Mouse (Mus musculus): ENCODE results near the gene Ublcp1.

Gene Ublcp1

DNA sequence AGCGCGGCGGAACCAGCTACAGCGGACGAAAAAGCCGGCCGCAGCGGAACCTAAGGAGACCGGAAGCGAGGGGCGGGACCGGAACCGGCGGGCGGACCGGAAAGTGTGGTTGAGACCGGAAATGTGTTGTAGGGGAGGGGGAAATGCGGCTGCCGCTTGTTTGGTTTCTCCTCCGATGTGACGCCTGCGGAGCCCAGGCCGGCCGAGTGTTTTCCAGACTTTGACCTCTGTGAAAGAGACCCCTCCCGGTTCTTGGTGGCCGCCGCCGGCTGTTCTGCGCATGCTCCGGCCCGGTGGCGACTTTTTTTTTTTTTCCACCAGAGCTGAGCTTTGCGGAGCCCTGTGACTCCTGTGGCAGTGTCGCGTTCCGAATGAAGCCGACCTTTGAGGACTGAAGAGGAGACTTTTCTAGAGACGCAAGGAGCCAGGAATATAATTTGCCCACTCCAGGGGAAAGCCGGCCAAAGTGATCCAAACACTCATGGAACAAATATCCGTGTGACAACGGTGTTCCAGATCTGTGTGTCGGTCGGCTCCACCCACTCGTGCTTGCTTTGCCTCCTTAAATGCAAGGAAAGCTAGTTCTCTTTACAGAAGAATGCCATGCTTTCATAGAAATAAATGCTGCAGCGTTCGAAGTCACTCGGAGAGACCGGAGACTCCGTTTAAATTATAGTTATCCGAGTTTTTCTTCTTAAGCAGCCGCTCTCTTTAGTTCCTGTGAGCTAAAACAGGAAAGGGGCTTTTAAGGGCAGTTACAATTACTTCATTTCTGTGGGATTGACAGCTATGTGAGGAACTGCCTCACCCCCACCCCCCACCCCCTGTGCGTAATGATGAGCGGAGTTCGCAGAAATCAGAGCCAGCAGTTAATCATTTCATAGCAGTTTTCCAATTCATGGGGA lies at the start of gene Ublcp1:
Ublcp1 (minus strand) TSS at position 67 of the 905 bp plus-strand sequence.
- DNase-seq (ENCODE audit: low spot score) = peak; percentile 85

DNA sequence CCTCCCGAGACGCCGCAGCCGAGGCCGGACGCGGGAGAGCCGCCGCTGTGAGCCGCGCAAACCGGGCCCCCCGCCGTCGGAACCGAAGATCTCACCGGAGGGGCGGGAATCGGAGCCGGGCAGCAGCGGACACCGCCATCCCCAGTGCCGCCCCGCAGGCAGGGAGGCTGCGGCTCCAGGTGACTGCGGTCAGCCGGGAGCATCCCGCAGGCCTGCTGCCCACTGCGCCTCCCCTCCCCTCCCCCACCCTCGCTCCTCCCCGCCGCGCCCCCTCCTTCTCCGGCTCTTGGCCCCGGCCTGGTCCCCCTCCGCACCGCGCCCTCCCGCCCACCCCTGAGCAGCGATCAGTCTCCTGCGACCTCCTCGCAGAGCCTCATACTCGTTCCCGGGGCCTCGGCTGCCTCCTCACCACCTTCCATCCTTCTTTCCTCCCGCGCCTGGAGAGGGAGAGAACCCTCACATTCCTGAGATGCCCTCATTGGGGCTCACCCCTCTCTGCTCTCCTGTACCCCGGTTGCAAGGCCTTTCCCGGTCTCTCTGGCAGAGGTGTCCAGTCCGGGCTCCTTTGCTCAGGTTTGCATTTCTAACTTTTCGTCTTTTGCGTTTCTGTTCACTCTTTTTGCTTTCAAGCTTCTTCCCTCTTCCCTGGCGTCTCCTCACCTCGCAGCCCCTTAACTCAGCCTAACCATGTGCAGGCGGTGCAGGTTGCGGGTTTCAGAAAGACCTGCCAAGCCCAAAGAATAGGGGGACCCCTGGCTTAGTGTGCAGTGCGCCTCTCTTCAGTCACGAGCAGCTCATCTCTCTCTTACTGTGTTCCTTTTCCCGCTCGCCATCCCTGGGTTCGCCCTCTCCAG lies 49.0 kb upstream of the Ublcp1 start:
- DNase-seq (ENCODE audit: low spot score) = no peak

DNA sequence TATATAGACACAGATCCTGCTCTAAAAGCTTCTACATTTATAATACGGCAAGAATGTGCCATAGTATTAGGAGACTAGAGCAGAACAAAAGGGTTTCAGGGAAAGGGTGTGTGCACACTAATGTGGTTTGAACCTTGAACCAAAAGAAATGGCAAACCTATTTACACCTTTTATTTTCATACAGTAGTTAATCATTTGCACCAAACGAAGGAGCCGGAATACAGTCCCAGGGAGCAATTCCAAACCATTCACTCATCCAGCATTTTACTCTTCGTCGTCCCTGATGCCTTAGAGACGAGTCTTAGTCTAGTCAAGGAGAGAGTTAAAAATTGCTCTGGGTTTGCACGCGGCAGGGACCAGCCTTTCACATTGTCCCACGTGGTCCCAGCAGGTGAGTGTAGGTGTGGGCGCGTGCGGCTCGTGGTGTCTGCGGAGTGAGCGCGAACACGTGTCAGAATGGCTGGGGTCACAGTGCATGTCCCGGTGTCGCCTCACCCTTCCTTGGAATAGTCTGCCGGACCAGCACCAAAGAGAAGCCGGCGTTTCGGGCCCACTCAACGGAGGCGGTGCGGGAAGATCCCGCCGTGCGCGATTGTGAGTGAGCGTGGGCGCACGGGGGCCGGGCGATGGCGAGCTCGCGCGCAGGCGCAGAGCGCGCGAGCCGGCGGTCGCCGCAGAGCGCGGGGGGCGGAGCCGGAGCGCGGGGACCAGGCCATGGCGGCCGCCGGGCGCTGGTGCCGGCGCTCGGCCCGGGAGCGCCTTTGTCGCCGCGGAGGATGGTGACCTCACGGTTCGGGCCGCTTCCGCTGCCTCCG lies 48.2 kb upstream of the Ublcp1 start, which contains the start of gene Rnf145:
Rnf145 (plus strand) TSS at position 684 of the 815 bp plus-strand sequence.
- peak; percentile 81 for DNase-seq (ENCODE audit: low spot score)

DNA sequence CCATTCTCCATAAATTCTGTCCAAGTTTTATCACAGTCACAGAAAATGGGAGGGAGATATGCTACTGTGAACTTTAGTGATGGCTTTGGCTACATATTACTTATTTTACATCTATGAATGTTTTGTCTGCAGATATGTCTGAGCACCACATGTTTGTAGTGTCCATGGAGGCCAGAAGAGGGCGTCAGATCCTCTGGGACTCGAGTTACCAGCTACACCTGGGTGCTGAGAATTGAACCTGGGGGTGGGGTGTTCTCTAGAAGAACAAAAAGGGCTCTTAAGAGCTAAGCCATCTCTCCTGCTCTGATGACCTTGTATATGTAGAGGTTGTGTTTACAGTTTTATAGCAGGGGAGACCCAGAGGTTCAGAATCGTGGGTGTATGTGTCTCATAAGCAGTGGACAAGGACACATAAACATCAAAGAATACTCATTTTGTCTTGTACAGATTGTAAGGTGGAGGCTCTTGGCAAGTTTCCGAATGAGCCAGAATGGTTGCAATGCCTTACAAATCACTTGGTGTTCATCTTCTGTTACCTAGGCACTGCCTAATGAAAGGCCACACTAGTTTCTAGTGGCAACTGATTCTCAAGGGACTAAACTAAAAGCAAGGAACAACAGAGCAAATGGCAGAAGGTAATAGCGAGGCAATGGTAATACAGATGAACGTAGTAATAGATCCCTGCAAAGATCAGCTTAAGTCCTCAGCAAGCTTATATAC lies 47.4 kb upstream of the Ublcp1 start:
- no peak for DNase-seq (ENCODE audit: low spot score)

DNA sequence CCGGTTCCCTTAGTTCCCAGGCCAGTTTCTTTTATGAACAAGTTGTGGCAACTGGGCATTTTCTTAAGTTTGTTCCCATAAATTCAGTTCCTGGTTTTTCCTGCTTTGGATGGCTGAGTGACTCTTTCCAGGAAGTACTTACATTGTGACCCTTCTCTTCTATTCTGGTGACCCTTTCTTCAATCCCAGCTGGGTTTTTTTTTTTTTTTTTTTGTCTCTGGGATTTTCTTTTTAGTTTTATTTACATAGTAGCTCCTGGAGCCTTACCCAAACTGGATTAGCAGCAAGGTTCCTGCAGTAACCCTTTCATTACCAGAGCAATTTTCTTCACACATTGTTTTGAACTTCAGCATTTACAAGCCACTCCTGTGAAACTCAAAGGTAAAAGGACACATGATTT lies 46.1 kb upstream of the Ublcp1 start:
- no peak for DNase-seq (ENCODE audit: low spot score)

DNA sequence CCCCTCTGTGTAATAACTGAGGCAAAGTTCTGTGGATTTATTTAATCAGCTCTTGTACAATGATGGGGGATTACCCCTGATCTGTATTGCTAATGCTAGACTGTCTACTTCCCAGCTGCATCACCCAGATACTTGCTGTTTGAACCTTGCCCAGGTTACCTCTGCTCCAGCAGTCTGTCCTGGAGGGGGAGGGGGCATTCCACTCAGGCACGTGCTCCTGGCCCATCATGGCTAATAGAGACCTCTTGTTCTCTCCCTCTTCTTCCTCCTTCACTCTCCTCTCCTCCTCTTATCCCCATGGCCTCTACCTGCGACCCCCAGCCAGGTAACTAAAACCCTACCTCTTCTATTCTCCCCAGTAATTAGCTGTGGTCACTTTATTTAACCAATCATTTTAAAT lies 44.4 kb upstream of the Ublcp1 start:
- DNase-seq (ENCODE audit: low spot score) = no peak

DNA sequence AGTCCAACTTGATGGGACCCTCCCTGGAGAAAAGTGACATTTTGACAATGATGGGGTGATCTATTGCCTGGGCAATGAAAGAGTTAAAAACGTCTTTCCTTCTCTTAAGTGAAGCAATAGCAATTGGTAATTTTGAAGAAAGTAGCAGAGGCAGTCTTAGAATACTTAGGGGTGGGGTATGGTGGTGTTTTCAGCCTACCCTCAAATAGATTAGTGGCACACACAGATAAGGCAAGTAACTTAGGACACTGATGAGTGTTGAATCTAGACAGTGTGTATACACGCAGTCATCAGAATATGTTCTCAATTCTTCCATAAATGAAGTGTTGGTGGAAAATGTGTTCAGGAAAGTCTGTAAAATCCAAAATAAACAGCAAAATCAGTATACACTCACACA lies 42.7 kb upstream of the Ublcp1 start:
- DNase-seq (ENCODE audit: low spot score) = no peak

DNA sequence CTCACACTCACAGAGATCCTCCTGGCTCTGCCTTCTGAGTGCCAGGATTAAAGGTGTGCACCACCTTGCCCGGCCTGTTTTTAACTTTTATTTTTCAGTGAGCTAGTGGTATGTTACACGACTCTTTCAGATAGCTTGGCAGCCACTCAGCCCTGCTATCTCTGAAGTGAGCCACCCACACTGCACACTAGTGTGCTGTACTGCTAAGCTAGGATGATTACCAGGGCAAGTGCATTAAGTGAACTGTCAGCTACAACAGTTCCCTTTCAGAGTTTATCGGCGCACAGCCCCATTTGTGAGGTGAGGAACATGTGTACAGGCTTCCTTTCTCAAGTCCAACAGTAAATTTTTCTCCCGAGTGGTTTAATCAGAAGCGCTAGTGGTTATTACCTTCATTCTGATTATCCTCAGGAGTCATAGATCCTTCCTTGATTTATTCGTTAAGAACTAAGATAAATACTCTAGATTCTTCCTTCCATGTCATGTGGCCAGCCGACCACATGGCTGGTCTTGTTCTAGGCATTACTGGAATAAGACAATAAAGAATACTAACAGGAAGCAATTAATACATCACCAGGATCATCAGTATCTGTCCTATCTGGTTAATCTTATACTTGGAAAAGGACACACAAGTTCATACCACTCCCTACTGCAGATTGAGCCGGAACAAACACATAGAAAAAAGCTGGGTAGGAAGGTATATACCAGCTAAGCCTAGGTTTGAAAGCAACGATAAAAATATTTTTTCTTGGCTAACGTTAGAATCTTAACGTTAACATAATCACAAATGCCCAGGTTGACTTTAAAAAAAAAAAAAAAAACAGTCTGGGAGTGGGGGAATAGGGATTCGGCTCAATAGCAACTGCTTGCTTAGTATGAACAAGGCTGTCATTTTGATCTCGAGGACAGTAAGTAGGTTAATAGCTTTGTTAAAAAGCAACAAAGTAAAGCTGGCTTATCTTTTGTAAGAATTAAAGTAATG lies 42.0 kb upstream of the Ublcp1 start:
- no peak for DNase-seq (ENCODE audit: low spot score)

DNA sequence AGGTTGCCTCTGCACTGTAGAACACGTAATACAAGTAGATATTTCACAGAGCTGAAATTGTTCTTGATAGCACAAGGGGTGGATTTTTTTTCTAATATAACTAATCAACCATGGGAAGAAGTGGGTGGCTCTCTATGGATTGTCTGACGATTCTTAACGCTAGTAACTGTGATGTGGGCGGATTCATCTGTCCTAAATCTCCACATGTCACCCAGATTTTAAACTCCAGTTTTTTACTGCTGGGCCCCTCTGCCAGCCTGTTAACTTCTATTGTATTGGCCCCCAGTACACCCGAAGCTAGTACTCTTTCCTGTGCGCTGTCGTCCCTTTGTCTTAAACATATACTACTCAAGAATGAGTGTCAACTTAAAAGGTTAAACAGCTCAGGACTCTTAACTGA lies 40.1 kb upstream of the Ublcp1 start:
- DNase-seq (ENCODE audit: low spot score) = no peak

DNA sequence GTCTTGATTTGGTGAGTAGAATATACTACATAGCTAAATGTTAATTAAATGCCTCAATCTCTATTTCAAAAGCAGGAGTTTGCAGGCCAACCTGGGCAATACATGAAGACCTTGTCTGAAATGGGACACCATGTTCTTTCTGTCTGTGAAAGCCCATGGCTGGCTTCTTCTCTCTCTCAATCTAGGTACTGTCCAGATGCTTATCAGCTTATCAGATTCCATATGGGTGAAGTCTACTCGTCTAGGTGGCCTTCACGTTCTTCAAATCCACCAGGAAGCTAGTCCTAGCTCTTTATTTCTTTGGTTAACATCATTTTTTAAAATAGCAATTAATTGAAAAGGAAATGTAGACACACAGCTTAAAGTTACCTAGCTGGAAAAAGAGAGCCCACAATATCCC lies 39.6 kb upstream of the Ublcp1 start:
- no peak for DNase-seq (ENCODE audit: low spot score)

DNA sequence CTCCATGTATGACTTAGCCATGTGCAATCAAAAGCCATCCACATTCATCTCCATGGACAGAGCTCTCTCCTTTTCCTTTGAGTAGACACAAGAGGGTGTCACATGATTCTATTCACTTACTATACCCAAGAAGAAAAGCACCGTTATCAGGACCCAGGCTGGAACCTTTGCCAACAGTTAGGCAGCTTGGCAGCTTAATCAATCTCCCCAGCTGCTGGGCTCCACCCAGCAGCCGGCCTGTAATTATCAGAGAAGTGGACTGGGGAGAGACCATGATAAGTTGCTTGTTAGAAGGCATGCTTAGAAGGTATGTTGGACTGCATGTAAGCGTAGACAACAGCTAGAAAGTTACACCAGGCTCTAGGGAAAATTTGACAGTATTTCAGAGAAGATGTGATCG lies 38.6 kb upstream of the Ublcp1 start:
- no peak for DNase-seq (ENCODE audit: low spot score)

DNA sequence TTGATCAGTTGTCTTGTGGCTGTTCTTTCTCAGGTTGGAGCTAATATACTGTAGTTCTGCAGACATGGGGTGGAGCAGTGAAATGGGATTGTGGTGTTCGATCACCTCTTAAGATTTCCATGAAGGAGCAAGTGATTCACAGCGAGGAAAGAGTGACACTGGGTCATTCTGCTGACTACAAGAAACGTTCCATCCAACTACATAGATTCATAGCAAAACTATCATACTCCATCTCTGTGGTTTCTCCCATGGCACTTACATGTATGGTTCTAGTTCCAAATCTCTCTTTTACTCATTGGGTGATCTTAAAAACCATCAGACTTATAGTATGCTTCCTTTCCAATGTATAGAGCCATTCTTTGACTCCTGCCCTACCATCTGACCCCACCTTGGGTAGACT lies 34.5 kb upstream of the Ublcp1 start:
- DNase-seq (ENCODE audit: low spot score) = no peak

DNA sequence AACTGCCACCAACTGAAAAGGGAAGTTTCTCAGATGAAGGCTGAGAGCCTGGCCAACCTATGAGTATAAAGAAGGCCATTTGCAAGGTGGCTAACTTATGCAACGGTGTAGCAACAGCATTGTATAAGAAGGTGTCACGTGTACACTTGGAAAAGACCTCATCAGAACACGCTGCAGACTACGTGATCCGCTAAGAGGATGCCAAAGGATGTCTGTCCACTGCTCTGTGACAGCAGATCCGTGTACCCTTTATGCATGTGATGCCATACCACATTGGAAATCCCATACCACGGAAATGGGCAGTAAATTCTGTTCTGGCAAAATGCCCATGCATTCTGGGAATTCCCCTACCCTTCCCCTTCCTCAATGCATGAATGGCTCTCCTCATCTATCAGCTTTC lies 33.8 kb upstream of the Ublcp1 start:
- no peak for DNase-seq (ENCODE audit: low spot score)

DNA sequence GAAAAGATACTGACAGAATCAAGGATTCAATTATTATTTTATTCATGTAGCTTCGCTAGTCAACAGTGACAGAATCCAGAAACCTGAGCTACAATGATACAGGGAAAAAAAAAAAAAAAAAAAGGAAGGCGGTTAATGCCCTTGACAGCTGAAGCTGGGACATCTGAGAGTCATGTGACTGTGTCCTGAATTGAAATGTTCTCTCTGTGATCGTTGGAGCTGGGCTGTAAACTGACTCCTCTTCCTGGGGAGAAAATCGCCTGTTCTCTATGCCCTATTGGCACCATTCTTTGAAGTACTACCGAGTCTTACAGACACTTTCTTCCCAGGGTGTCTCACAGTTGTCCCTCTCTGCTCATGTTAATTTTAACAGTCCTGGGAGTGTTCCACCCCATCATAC lies 32.6 kb upstream of the Ublcp1 start:
- no peak for DNase-seq (ENCODE audit: low spot score)

DNA sequence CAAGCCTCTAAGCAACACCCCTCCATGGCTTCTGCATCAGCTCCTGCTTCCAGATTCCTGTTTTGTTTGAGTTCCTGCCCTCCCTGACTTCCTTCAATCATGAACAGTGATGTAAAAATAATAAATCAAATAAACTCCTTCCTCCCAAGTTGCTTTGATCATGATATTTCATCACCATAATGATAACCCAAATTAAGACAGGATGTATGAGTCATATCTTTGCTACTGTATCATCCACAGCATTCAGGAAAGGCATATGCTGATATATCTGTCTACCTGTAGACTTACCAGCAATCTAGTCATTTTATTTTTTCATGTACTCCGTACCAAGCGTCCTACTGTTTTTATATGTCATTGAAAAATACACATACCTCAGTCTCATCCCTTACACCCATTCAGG lies 31.2 kb upstream of the Ublcp1 start:
- no peak for DNase-seq (ENCODE audit: low spot score)

DNA sequence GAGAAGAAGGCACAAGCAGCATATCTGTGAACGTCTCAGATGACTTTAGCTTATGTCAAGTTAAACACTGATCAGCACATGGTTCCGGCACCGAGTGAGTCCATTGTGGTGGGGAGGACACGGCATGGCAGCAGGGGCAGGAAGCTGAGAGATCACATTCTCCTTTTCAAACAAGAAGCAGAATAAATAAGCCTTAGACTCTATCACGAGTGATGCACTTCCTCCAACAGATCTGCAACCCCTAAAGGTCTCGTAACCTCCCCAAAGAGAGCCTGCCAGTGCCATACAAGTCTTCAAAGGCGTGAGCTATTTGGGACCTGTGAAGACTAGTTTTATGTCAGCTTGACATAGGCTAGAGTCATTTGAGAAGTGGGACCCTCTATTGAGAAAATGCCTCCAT lies 30.7 kb upstream of the Ublcp1 start:
- no peak for DNase-seq (ENCODE audit: low spot score)

DNA sequence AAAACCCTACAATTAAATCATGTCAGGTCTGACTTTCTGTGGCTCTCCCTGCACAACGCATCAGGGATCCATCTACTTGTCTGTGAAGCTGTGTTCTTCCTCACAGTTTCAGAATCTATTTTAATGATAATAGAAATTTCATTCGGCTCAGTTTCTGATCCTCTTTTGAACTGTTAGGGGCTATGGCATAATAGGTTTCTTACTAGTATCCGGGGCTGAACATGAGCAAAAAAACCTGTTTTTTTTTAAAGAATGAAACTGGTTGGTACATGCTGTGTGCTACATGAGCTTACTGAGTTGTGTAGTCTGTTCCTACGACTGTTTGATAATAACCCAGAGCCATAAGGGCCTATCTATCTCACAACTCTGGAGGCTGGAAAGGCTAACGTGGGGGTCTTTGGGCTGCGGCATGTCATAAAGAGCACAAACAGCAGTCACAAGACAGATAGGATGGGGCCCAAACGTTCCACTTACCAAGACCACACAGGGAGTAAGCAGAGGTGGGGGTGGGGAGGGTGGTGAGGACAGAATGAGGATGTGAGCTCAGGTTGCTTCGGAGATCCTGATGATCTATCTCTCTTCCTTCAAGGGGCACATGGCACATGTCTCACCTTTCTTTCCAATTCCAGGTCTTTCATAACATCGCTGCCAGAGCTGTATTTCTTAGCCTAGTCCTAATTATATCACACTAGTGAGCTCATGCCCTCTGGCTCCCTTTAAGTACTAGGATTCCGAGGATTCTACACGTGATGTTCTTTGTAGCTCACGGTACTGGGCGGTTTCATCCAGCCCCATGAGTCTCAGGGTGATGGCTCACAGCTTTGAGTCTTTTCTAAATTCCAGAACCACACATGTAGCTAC lies 28.3 kb upstream of the Ublcp1 start:
- no peak for DNase-seq (ENCODE audit: low spot score)

DNA sequence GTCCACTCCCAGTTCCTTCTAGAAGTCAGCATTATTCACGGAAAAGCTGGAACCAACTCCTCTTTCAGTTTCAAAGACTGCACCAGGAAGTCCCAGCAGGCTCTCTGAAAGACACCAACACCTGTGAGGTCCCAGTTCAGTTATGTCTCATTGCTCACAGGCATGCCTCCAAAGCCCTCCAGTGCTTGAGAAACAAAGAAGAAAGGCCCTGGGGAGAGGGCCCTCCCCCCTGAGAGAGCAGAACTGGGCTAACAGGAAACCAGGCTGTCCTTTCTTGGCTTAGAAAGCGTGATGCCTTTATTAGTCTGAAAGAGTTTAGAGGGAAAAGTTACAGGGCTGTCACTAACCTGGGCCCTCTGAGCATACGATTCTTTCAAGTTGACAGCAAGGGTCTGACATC lies 25.9 kb upstream of the Ublcp1 start:
- DNase-seq (ENCODE audit: low spot score) = no peak

DNA sequence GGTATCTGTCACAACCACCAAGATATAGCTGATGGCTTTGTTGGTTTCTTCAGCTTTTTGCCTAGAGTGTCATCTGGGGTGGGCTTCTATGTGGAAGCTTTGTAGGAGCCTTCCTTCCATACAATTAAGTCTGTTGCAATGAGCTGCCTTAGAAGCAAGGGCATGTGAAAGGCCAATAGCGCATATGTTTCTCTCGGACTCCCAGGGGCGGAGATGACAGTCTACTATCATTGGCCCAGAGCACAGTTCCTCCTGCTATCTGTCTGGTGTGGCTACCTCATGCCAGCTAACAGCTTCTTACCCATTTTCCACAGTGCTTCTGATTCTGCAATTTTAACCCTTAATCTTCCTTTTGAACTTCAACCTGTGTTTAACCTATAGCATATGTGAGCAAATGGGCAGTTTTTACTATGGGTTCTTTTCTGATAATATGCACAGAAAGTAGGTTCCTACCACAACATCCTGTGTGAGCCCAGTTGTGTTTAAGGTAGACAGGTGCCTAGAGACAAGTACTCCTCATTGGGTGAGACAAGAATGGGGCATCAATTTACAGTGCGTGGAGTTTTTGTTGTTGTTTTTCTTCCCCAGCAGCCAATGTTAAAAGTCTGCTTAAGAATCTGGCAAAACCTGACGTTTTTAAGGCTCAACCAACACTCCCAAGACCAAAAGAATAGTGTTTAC lies 24.5 kb upstream of the Ublcp1 start:
- no peak for DNase-seq (ENCODE audit: low spot score)

All from left cerebral cortex, adult 11 months (tissue).